Mouse (Mus musculus): Measurements from ENCODE around the gene Chat. TPM values are rescaled to one million over a fixed set of nuclear protein-coding genes. Genes with fewer than 3 reads are reported as not detected.

Gene Chat
- total RNA-seq (2015), result not detected in 2 replicates
- total RNA-seq (2017), result not detected in 2 replicates

- ATAC-seq (replicated peaks; ENCODE audit: poor library complexity), result no peak
Measured at GRCm38 (mm10) chr14:32465889-32466288, at the start of gene Chat. Gene Chat (minus strand): TSS chr14:32465989.

GRCm38 (mm10) chr14:32513336-32514032 lies 47.7 kb upstream of the Chat start, which contains the start of gene Ercc6:
Gene Ercc6 (plus strand): TSS chr14:32513521.
- ATAC-seq (replicated peaks; ENCODE audit: poor library complexity), result peak; percentile 77

GRCm38 (mm10) chr14:32512912-32513311 lies 47.1 kb upstream of the Chat start:
- ATAC-seq (replicated peaks; ENCODE audit: poor library complexity), result no peak

- ATAC-seq (replicated peaks; ENCODE audit: poor library complexity), result peak; percentile 55
Measured at GRCm38 (mm10) chr14:32509443-32509961, 43.7 kb upstream of the Chat start.

GRCm38 (mm10) chr14:32508105-32508835 lies 42.5 kb upstream of the Chat start:
- peak; percentile 67 for ATAC-seq (replicated peaks; ENCODE audit: poor library complexity)

- no peak for ATAC-seq (replicated peaks; ENCODE audit: poor library complexity)
Measured at GRCm38 (mm10) chr14:32507216-32507615, 41.4 kb upstream of the Chat start.

- ATAC-seq (replicated peaks; ENCODE audit: poor library complexity), result no peak
Measured at GRCm38 (mm10) chr14:32506329-32506728, 40.5 kb upstream of the Chat start.

GRCm38 (mm10) chr14:32503897-32504296 lies 38.1 kb upstream of the Chat start:
- ATAC-seq (replicated peaks; ENCODE audit: poor library complexity), result no peak

- ATAC-seq (replicated peaks; ENCODE audit: poor library complexity), result peak; percentile 80
Measured at GRCm38 (mm10) chr14:32502764-32503688, 37.2 kb upstream of the Chat start.

- no peak for ATAC-seq (replicated peaks; ENCODE audit: poor library complexity)
Measured at GRCm38 (mm10) chr14:32501303-32501702, 35.5 kb upstream of the Chat start.

GRCm38 (mm10) chr14:32496115-32496850 lies 30.5 kb upstream of the Chat start:
- no peak for ATAC-seq (replicated peaks; ENCODE audit: poor library complexity)

GRCm38 (mm10) chr14:32492521-32492920 lies 26.7 kb upstream of the Chat start:
- peak; percentile 83 for ATAC-seq (replicated peaks; ENCODE audit: poor library complexity)

GRCm38 (mm10) chr14:32482061-32482460 lies 16.3 kb upstream of the Chat start:
- ATAC-seq (replicated peaks; ENCODE audit: poor library complexity), result peak; percentile 84

- ATAC-seq (replicated peaks; ENCODE audit: poor library complexity), result no peak
Measured at GRCm38 (mm10) chr14:32477581-32477980, 11.8 kb upstream of the Chat start.

- ATAC-seq (replicated peaks; ENCODE audit: poor library complexity), result no peak
Measured at GRCm38 (mm10) chr14:32476559-32476958, 10.8 kb upstream of the Chat start.

GRCm38 (mm10) chr14:32472996-32473395 lies 7.2 kb upstream of the Chat start:
- peak; percentile 64 for ATAC-seq (replicated peaks; ENCODE audit: poor library complexity)

GRCm38 (mm10) chr14:32467606-32468005 lies 1.8 kb upstream of the Chat start:
- ATAC-seq (replicated peaks; ENCODE audit: poor library complexity), result peak; percentile 54; the same call in 1 of the 2 replicates

GRCm38 (mm10) chr14:32465506-32465870 lies 301 bp downstream of the Chat start:
- no peak for ATAC-seq (replicated peaks; ENCODE audit: poor library complexity)

GRCm38 (mm10) chr14:32464601-32465505 lies 936 bp downstream of the Chat start, which contains the start of gene Slc18a3:
Gene Slc18a3 (minus strand): TSS chr14:32464850.
- no peak for ATAC-seq (replicated peaks; ENCODE audit: poor library complexity)
